23 mouse cellular contexts compared by ENCODE assay signal in the genomic region with DNA sequence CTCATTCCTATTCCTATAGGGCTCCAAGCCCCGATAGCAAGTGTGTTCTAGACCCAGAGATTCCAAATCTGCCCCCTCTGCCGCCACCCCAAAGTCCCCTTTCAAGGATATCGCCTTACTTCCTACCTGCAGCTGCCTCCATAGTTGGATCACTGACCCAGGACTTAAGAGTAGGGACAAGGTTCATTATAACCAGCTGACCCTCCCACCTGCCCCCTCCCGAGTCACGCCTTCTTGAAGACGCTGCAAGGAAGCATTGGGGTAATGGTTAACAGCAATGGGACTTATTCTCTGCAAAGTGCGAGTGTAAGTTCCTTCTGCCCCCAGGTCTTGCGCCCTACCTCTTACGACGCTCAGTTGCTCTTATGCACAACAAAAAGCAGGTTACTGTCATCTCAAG. TPM values are rescaled to one million over a fixed set of nuclear protein-coding genes. Genes with fewer than 3 reads are reported as not detected.
DNase-seq lines count a peak whose midpoint lies in the region; ATAC-seq and TF ChIP-seq lines count a peak whose summit lies in the region.
"Had no signal": no experiment of that assay in that cellular context is flagged by ENCODE, and none has a peak within 500 bp of the region (broad histone marks: within the 10 kb centered on the region; RNA-seq: fewer than 3 reads in every experiment).

Gene Pdzd3, minus strand, starts transcription at position 158 of the 400 bp plus-strand sequence.

- DNase-seq in layer of hippocampus, adult 2 months (ENCODE audit: low spot score in 2 of 2) = no peak
- DNase-seq in layer of hippocampus, adult 9-11 months = no peak
- peak; percentile 92 for DNase-seq in kidney, adult 9 months
- DNase-seq in kidney, postnatal 4 days = peak; percentile 57 to 74
- no peak for DNase-seq in T-cell, adult 2 months (ENCODE audit: low spot score)
- no peak for DNase-seq in urinary bladder, adult 2 months (ENCODE audit: low spot score)
- no peak for DNase-seq in heart, postnatal 4 days
- DNase-seq: cerebellum, postnatal 10 days; left cerebral cortex, postnatal 4 days; lung, embryonic 14.5 days; spleen, adult 18-20 months had no signal

- H3K4me1 ChIP-seq in intestine, postnatal 0 days (replicated peaks; ENCODE audit: control insufficient read depth, insufficient read depth, low read length) = no peaks in the 10 kb centered on the region

- peak; percentile 86 for ATAC-seq in intestine, postnatal 0 days

- peak within 1 kb of the TSS; percentile 37 for H3K9ac ChIP-seq in intestine, postnatal 0 days (ENCODE audit: low read depth, low read length)
- H3K9ac ChIP-seq: embryonic facial prominence, embryonic 15.5 days; hindbrain, embryonic 12.5 days; lung, embryonic 14.5 days; midbrain, embryonic 12.5 days; stomach, embryonic 15.5 days had no signal

- H3K27ac ChIP-seq in layer of hippocampus, adult 2 months = peak within 1 kb of the TSS; percentile 89
- H3K27ac ChIP-seq in intestine, postnatal 0 days (ENCODE audit: low read depth, low read length) = peak within 1 kb of the TSS; percentile 78
- H3K27ac ChIP-seq: embryonic facial prominence, embryonic 15.5 days; hindbrain, embryonic 12.5 days; macrophage; midbrain, embryonic 12.5 days; stomach, embryonic 15.5 days had no signal

- H3K27me3 ChIP-seq in intestine, postnatal 0 days (replicated peaks; ENCODE audit: control insufficient read depth, insufficient read depth, low read length) = no peaks in the 10 kb centered on the region
- H3K27me3 ChIP-seq: embryonic facial prominence, embryonic 15.5 days; stomach, embryonic 15.5 days had no signal

- no peaks in the 10 kb centered on the region for H3K9me3 ChIP-seq in intestine, postnatal 0 days (ENCODE audit: control insufficient read depth)
- H3K9me3 ChIP-seq: embryonic facial prominence, embryonic 15.5 days; hindbrain, embryonic 12.5 days; midbrain, embryonic 12.5 days; stomach, embryonic 15.5 days had no signal

- TF ChIP-seq CTCF in layer of hippocampus, adult 2 months (conservative IDR thresholded peaks at IDR 0.05) = no peak
- TF ChIP-seq CTCF in intestine, postnatal 0 days (IDR thresholded peaks at IDR 0.05; ENCODE audit: low read depth) = no peak

- H3K4me2 ChIP-seq in intestine, postnatal 0 days (replicated peaks; ENCODE audit: low read depth) = peak within 1 kb of the TSS; percentile 60
- H3K4me2 ChIP-seq: midbrain, embryonic 12.5 days had no signal

- H3K36me3 ChIP-seq in intestine, postnatal 0 days (ENCODE audit: control insufficient read depth, insufficient read depth) = no peaks in the 10 kb centered on the region
- H3K36me3 ChIP-seq: hindbrain, embryonic 12.5 days; midbrain, embryonic 12.5 days; stomach, embryonic 15.5 days had no signal

- H3K4me3 ChIP-seq in layer of hippocampus, adult 2 months = no peak within 1 kb of the TSS
- peak within 1 kb of the TSS; percentile 38 for H3K4me3 ChIP-seq in intestine, postnatal 0 days (ENCODE audit: low read depth, low read length)
- H3K4me3 ChIP-seq: embryonic facial prominence, embryonic 15.5 days; hindbrain, embryonic 12.5 days; midbrain, embryonic 12.5 days; myocyte; stomach, embryonic 15.5 days had no signal

- 34% methylated on average over 10 of the region's 10 CpGs for WGBS in intestine, postnatal 0 days

RNA-seq across cellular contexts. Expression of gene Pdzd3, which starts in this region (rescaled TPM):
- total RNA-seq in layer of hippocampus, adult 2 months (2021) = 1 to 10 TPM; 1.1 to 1.5 TPM
- polyA plus RNA-seq in intestine, postnatal 0 days (2015; fragmentation: Nextera tagmentation; extraction: Ambion mirVana) = 37.0 and 40.1 TPM in 2 replicates
- 0.21 and 0.24 TPM in 2 replicates for polyA plus RNA-seq in urinary bladder, adult 2 months (2012; rRNA removed)
- total RNA-seq in heart, postnatal 4 days (2021) = 1 to 10 TPM in 1 of 2 experiments, under 1 TPM in 1; 0.92 to 1.0 TPM
- total RNA-seq: adrenal gland, adult 18-20 months; granulocyte monocyte progenitor cell, adult 5-6 weeks; liver, adult 2 months; MEL had no signal
- polyA plus RNA-seq: heart, embryonic 14.5 days; liver, adult 2 months; macrophage had no signal

Comparison
In these comparisons a context has a peak if more than half of its experiments do, and no peak if none do; other contexts are left out.
1. RNA of gene Pdzd3 (polyA plus RNA-seq): 37.0 to 40.1 TPM in intestine, postnatal 0 days; 0.21 to 0.24 TPM in urinary bladder, adult 2 months; every median in the first group is over 10 times any median in the second.
2. DNase-seq: peak in kidney, adult 9 months (single experiment) and kidney, postnatal 4 days (2 of 2); none in layer of hippocampus, adult 2 months (0 of 2), layer of hippocampus, adult 9-11 months (single experiment), T-cell, adult 2 months (single experiment), urinary bladder, adult 2 months (single experiment) and heart, postnatal 4 days (single experiment).